Mouse (Mus musculus) frontal cortex, adult 2 months (tissue): ENCODE results near the gene Secisbp2l. TPM values are rescaled to one million over a fixed set of nuclear protein-coding genes. Genes with fewer than 3 reads are reported as not detected.

ENCODE experiments used
- DNase-seq, 2 experiments: peaks; one replicate each; pipeline ENCODE4 v3.0.0; 2022; ENCODE audit warnings: low spot score in 1 of 2; ENCODE audit errors: extremely low spot score in 1 of 2
- polyA plus RNA-seq: library from polyadenylated mRNA; depleted of rRNA; stranded (reverse); fragments of >200 nt; gene quantifications from 2 replicates; pipeline ENCODE4 v1.2.3, GENCODE M21; 2012

Secisbp2l gene
- polyA plus RNA-seq, 1 experiment, result 36.8 TPM

DNA sequence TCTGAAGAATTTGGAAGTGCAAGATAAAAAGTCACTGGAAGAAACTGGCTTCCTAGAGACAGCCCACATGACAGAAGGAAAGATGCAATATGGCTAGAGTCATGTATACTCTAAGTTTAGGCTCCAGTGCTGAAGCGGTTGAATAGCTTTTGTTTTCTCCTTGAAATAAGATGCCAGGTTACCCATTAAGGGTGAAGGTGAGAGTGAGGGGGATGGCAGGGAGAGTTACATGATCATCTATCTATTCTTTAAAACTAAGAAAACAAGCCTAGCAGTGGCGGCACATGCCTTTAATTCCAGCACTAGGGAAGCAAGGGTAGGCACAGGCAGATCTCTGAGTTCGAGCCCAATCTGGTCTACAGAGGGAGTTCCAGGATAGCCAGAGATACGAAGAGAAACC is 2.4 kb upstream of the Secisbp2l start:
- DNase-seq, result no peak

- DNase-seq, result no peak
Measured at GRCm38 (mm10) chr2:125784392-125784791, 1.7 kb upstream of the Secisbp2l start.

DNA sequence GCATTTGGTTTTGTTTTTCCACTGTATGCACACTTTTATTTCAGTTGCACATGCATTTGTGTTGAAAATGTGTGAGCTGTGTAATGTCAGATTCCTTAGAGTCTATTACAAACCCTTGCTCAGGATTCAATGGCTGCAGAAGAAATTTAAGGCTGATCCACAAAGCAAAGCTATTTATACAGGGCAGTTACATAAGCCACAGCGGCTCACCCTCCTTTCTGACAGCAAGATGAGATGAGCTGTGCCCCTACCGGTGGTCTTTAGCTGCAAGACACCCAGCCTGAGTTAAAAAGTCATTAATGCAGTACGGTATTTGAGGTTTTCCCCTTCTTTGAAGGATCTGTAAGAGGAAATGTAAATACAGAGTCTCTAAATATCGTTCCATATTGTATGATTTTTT is 1.2 kb upstream of the Secisbp2l start:
- peak in 1 of 2 experiments; percentile 44 for DNase-seq

DNA sequence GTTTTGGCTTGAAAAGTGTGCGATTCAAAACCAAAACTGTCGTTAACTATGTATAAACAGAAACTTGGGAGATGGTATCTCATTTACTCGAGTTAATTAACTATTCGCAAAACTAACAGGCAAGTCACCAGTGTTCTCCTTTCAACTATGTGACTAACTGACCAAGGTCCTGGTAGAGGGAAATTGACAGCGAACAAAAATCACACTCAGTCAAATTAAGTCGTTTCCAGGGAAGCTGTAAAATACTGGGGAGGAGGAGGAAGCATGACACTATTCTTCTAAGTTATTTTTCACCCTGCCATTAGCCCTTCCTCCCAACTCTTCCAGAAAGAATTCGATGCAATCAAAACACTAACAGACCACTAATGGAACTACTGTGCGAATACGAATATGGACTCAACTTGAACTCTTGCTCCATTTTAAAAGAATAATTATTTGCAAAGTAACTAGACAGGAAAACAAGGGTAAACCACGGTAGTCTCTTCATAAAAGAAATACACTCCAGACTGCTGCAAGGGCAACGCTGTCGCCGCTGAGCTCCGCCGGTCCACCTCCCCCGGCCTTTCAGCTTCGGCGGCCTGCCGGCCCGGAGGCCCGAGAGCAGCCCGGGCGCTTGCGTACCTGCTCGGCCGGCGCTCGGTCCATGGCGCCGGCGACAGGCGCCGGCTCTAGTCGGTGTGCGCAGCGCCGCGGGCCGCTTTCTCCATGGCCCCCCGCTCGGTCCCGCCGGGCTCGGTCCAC is 522 bp downstream of the Secisbp2l start:
- no peak for DNase-seq

- no peak for DNase-seq
Measured at GRCm38 (mm10) chr2:125781006-125781405, 1.7 kb downstream of the Secisbp2l start.

DNA sequence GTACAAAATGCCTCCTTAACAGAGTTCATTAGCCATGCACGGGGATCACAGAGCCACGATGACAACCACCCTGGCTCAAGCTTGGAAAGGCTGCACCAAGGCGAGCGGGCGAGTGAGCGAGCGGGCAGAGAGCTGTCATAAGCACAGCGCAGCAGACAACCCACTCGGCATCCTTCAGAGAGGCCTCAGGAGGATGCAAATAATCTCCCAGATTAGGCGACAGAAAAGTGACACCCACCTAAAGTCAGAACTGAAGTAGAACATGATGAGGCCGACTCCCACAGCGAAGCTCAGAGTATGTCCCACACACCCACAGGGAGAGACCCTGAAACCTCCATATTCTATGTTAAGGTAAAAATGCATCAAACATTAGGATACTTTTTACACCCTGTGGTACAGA is 4.3 kb downstream of the Secisbp2l start:
- peak; percentile 20 to 59 for DNase-seq

GRCm38 (mm10) chr2:125777018-125777417 is 5.7 kb downstream of the Secisbp2l start:
- DNase-seq, result no peak

- DNase-seq, result no peak
Measured at GRCm38 (mm10) chr2:125775661-125776060, 7.0 kb downstream of the Secisbp2l start.

GRCm38 (mm10) chr2:125774846-125775245 is 7.8 kb downstream of the Secisbp2l start:
- no peak for DNase-seq

DNA sequence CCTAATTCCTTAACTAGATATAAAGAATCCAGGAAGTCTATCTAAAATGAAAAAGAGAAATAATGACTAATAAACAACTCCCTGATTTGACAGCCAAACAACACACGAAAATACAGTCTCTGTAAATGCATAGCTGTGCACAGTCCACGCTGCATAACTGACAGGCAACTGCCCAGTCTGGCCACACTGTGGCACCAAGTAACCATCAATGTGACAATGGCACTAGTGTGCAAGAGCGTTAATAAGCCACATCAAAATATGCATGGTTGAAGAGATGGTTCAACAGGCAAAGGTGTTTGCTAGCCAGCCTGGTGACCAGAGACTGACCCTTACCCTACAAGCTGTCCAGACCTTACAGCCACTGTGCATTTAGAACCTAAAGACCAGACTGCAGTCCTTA is 17.6 kb downstream of the Secisbp2l start:
- DNase-seq, result no peak

GRCm38 (mm10) chr2:125764531-125764930 is 18.1 kb downstream of the Secisbp2l start:
- DNase-seq, result no peak

- no peak for DNase-seq
Measured at GRCm38 (mm10) chr2:125749330-125749729, 33.3 kb downstream of the Secisbp2l start.

DNA sequence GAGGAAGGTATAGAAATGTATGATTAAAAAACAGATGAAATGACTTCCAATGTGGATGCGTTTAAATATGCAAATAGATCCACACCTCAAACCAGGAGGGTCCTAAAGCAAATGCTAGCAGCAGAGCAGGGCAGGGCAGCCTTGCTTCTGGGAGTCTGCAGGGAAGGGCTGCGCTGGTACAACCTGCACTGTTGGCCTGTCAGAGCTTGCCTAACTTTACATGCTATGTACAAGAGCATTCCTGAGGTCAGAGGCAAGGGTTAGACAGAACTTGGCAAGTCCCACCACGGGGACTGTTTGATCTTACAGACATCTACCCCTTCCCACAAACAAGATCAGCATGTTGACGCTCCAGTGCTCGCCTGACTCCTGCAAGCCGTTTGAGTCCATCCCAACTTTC is 43.3 kb downstream of the Secisbp2l start:
- DNase-seq, result no peak

- DNase-seq, result no peak
Measured at GRCm38 (mm10) chr2:125738718-125739117, 44.0 kb downstream of the Secisbp2l start.

DNA sequence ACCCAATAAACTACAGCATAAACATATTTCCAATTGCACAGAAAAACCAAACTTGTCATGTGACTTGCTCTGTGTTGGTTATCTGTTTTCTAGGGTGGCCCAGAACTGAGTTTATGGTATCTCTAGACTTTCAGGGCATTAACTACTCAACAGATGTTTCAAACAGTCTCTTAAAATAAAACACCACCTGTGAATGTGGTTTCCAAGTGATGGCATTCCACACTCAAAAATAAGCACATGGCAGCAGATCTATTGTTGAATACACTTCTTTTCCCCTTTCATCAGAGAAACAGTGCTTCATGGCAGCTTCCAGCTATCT is 46.7 kb downstream of the Secisbp2l start:
- no peak for DNase-seq

- peak; percentile 22 to 38 for DNase-seq
Measured at GRCm38 (mm10) chr2:125735333-125736024, 47.2 kb downstream of the Secisbp2l start.

GRCm38 (mm10) chr2:125734741-125735140 is 47.9 kb downstream of the Secisbp2l start:
- DNase-seq, result no peak

DNA sequence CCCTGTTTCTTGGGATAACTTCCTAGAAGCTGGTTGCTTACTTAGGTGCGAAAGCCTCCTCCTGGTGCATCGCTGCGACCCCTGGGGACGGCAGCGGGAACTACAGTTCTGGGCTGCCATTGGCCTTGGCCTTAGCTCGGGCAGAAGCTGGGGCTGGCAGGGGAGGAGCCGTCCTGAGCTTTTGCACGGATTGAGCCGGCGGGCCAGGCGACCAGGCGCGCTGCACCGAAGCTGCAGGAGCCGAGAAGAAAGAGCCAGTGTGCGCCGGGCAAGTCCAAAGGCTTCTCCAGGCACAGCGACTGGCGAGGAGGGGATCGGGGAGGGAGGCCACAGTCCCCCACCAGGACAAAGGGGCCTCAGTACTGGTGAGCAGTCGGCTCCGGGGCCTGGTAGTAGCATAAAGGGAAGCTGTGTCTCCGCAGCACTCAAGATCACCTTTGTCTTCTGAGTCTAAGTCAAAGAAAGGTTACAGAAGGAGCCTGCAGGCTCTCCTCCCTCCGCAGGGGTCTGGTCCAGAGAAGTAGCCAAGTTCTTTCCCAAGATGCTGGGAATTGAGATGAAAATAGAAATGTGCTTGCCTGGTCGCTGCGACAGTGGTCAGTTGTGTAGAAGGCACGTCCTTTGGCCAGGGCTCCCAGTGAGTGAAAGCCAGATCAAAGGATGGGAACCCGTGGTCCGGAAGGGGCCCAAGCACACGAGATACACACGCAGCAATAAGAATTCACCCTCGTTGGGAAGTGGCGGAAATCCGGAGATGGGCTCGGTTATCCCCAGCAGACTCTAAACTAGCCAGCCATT is 50.7 kb downstream of the Secisbp2l start:
- DNase-seq, result peak; percentile 82 to 97

- no peak for DNase-seq
Measured at GRCm38 (mm10) chr2:125724546-125725114, 58.0 kb downstream of the Secisbp2l start.

DNA sequence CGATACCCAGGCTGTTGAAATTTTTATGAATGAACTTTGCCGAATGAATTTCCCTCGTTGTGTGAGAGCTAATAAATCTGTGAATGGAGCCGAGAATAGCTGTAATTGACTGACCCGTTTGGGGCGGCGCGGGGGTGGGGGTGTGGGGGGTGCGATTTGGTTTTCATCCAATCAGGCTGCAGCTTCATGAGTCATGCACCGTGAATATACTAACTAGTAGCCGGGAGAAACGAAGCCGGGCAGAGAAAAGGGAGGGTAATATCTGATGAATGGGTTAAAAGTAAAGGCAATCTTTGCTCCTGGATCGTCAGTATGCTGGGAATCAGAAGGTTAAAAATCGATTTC is 58.6 kb downstream of the Secisbp2l start, which contains the start of gene Shc4:
Gene Shc4 (minus strand): TSS at position 63 of the 345 bp plus-strand sequence.
- peak in 1 of 2 experiments; percentile 37 for DNase-seq
